Mouse (Mus musculus) spleen, adult 18-20 months (tissue): ENCODE results near the gene Kbtbd4.

Source experiments
- DNase-seq, 2 experiments: peaks; one replicate each; pipeline ENCODE4 v3.0.0; 2022; ENCODE audit warnings: mixed read lengths in 2 of 2

Gene Kbtbd4

GRCm38 (mm10) chr2:90960012-90960411 lies 55.5 kb downstream of the Kbtbd4 start:
- no peak for DNase-seq
